In the genomic region with DNA sequence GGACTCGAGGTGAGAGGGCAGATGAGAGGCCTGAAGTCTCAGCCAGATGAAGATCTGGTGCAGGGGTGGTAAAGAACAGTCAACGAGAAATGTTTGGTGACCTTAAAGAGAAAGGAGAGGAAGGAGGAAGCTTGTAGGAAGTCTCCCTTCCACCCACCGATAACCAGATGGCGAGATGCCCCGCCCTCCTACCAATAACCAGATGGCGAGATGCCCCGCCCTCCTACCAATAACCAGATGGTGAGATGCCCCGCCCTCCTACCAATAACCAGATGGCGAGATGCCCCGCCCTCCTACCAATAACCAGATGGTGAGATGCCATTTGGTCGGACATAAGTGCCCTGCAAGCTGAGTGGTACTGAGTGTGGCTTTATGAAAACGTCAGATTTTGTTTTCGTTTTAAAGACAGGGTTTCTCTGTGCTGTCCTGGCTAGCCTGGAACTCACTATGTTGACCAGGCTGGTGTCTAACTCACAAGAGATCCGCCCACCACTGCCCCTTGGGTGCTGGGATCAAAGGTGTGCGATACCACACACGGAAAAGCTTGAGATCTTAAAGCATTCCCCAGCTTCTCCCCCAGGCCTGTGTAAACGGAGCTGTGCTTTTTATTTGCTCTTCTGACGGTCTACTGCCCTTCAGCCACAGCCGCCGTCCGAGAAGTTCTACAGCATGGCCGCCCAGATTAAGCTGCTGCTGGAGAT, we compare ENCODE assay signal across 8 mouse cellular contexts. TPM values are rescaled to one million over a fixed set of nuclear protein-coding genes. Genes with fewer than 3 reads are reported as not detected.
DNase-seq lines count a peak whose midpoint lies in the region; ATAC-seq and TF ChIP-seq lines count a peak whose summit lies in the region.
"Had no signal": no experiment of that assay in that cellular context is flagged by ENCODE, and none has a peak within 500 bp of the region (broad histone marks: within the 10 kb centered on the region; RNA-seq: fewer than 3 reads in every experiment).

No protein-coding gene starts in this region.

- no peak for TF ChIP-seq POLR2A in ES-Bruce4 (IDR thresholded peaks at IDR 0.05; ENCODE audit: insufficient read depth, low read length)
- TF ChIP-seq POLR2A in brain, embryonic 14.5 days (IDR thresholded peaks at IDR 0.05; ENCODE audit: borderline replicate concordance, extremely low read depth, insufficient read depth, insufficient read length, poor library complexity, severe bottlenecking), result no peak

- no peak for TF ChIP-seq CTCF in ES-Bruce4 (IDR thresholded peaks at IDR 0.05; ENCODE audit: low read depth, low read length)
- TF ChIP-seq CTCF in brain, embryonic 14.5 days (IDR thresholded peaks at IDR 0.05; ENCODE audit: borderline replicate concordance, extremely low read depth, insufficient read depth, insufficient read length), result no peak

- peak overlapping the region; percentile 48 for H3K27ac ChIP-seq in ES-Bruce4 (ENCODE audit: insufficient read depth, low read length)

- H3K9ac ChIP-seq in ES-Bruce4 (ENCODE audit: low read depth, poor library complexity, severe bottlenecking), result peak overlapping the region; percentile 28

- peak; percentile 63 for DNase-seq in brain, embryonic 14.5 days (ENCODE audit: low read depth)
- DNase-seq in right cerebral cortex, adult 2 months (ENCODE audit: low spot score in 2 of 2), result no peak
- no peak for DNase-seq in adrenal gland, postnatal 14 days
- no peak for DNase-seq in heart, adult 18-20 months

- H3K4me3 ChIP-seq in ES-Bruce4 (ENCODE audit: low read depth, low read length), result peak overlapping the region; percentile 29

- peak; percentile 57 for ATAC-seq in granulocyte monocyte progenitor cell, adult 5-6 weeks (replicated peaks; ENCODE audit: poor library complexity, severe bottlenecking)
- peak; percentile 42 for ATAC-seq in megakaryocyte progenitor cell, adult 5-6 weeks (replicated peaks; ENCODE audit: poor library complexity)

- peaks cover 4% of the 10 kb centered on the region for H3K4me1 ChIP-seq in ES-Bruce4 (ENCODE audit: control insufficient read depth, insufficient read depth, low read length)

- no peaks in the 10 kb centered on the region for H3K9me3 ChIP-seq in ES-Bruce4 (replicated peaks; ENCODE audit: control insufficient read depth, insufficient read depth, low read length, poor library complexity, severe bottlenecking)
- H3K9me3 ChIP-seq: megakaryocyte, embryonic 14.5 days had no signal

- no peaks in the 10 kb centered on the region for H3K27me3 ChIP-seq in ES-Bruce4 (ENCODE audit: control insufficient read depth, insufficient read depth, low read length, poor library complexity, severe bottlenecking)

- 0 out of 2 replicates have a peak, but pooled peaks have one; percentile 31 for TF ChIP-seq EP300 in ES-Bruce4 (IDR thresholded peaks at IDR 0.05; ENCODE audit: insufficient read depth, low read depth, low read length)

- peaks cover 19% of the 10 kb centered on the region for H3K36me3 ChIP-seq in ES-Bruce4 (ENCODE audit: control insufficient read depth, insufficient read depth, low read length, poor library complexity, severe bottlenecking)

RNA-seq across cellular contexts. Expression of a gene that starts 1.5 kb away (rescaled TPM):
- 7.4 and 13.5 TPM in 2 replicates for polyA plus RNA-seq in ES-Bruce4 (2011; ENCODE audit: insufficient read depth, insufficient read length, low read depth, missing spikeins)
- polyA plus RNA-seq in brain, embryonic 14.5 days (2012; rRNA removed), result 22.1 and 24.3 TPM in 2 replicates
- 24.8 and 37.0 TPM in 2 replicates for total RNA-seq in granulocyte monocyte progenitor cell, adult 5-6 weeks (2014; fragmentation: Nextera tagmentation)
- total RNA-seq in granulocyte monocyte progenitor cell, adult 5-6 weeks (2017), result 30.5 and 36.9 TPM in 2 replicates
- 25.6 and 30.9 TPM in 2 replicates for total RNA-seq in megakaryocyte progenitor cell, adult 5-6 weeks (2015)
- total RNA-seq in megakaryocyte progenitor cell, adult 5-6 weeks (2017), result 30.9 and 32.6 TPM in 2 replicates
- total RNA-seq in adrenal gland, postnatal 14 days (2021), result 13.7 and 17.5 TPM in 2 replicates
- 1 to 10 TPM; 3.3 to 4.8 TPM for total RNA-seq in heart, adult 18-20 months (2021)

RNA-seq across cellular contexts. Expression of a gene that starts 2.4 kb away (rescaled TPM):
- polyA plus RNA-seq in ES-Bruce4 (2011; ENCODE audit: insufficient read depth, insufficient read length, low read depth, missing spikeins), result 15.6 and 20.6 TPM in 2 replicates
- polyA plus RNA-seq in brain, embryonic 14.5 days (2012; rRNA removed), result 53.0 and 59.8 TPM in 2 replicates
- total RNA-seq in granulocyte monocyte progenitor cell, adult 5-6 weeks (2014; fragmentation: Nextera tagmentation), result 39.1 and 63.6 TPM in 2 replicates
- total RNA-seq in granulocyte monocyte progenitor cell, adult 5-6 weeks (2017), result 11.3 and 22.8 TPM in 2 replicates
- total RNA-seq in megakaryocyte progenitor cell, adult 5-6 weeks (2015), result 26.0 and 29.0 TPM in 2 replicates
- total RNA-seq in megakaryocyte progenitor cell, adult 5-6 weeks (2017), result 13.7 and 13.9 TPM in 2 replicates
- 30.8 and 31.9 TPM in 2 replicates for total RNA-seq in adrenal gland, postnatal 14 days (2021)
- total RNA-seq in heart, adult 18-20 months (2021), result 10 to 100 TPM; 17.3 to 19.8 TPM

RNA-seq across cellular contexts. Expression of a gene that starts 32.2 kb away (rescaled TPM):
- polyA plus RNA-seq in ES-Bruce4 (2011; ENCODE audit: insufficient read depth, insufficient read length, low read depth, missing spikeins), result 0.57 TPM in 1 of 2 replicates, not detected in the other
- polyA plus RNA-seq in brain, embryonic 14.5 days (2012; rRNA removed), result 29.0 and 67.3 TPM in 2 replicates
- total RNA-seq in granulocyte monocyte progenitor cell, adult 5-6 weeks (2014; fragmentation: Nextera tagmentation), result 0.13 and 1.2 TPM in 2 replicates
- total RNA-seq in granulocyte monocyte progenitor cell, adult 5-6 weeks (2017), result not detected in 2 replicates
- total RNA-seq in megakaryocyte progenitor cell, adult 5-6 weeks (2015), result 0.35 and 0.46 TPM in 2 replicates
- total RNA-seq in megakaryocyte progenitor cell, adult 5-6 weeks (2017), result 1.6 TPM in 1 of 2 replicates, not detected in the other
- 2.4 and 2.6 TPM in 2 replicates for total RNA-seq in adrenal gland, postnatal 14 days (2021)
- total RNA-seq in heart, adult 18-20 months (2021), result not detected

RNA-seq across cellular contexts. Expression of a gene that starts 32.6 kb away (rescaled TPM):
- 22.8 and 23.4 TPM in 2 replicates for polyA plus RNA-seq in ES-Bruce4 (2011; ENCODE audit: insufficient read depth, insufficient read length, low read depth, missing spikeins)
- 30.2 and 37.4 TPM in 2 replicates for polyA plus RNA-seq in brain, embryonic 14.5 days (2012; rRNA removed)
- total RNA-seq in granulocyte monocyte progenitor cell, adult 5-6 weeks (2014; fragmentation: Nextera tagmentation), result 14.4 and 15.6 TPM in 2 replicates
- 17.6 and 25.0 TPM in 2 replicates for total RNA-seq in granulocyte monocyte progenitor cell, adult 5-6 weeks (2017)
- total RNA-seq in megakaryocyte progenitor cell, adult 5-6 weeks (2015), result 12.3 and 13.7 TPM in 2 replicates
- total RNA-seq in megakaryocyte progenitor cell, adult 5-6 weeks (2017), result 16.0 and 20.0 TPM in 2 replicates
- total RNA-seq in adrenal gland, postnatal 14 days (2021), result 25.7 and 28.5 TPM in 2 replicates
- 10 to 100 TPM; 16.0 to 16.7 TPM for total RNA-seq in heart, adult 18-20 months (2021)

RNA-seq across cellular contexts. Expression of a gene that starts 32.9 kb away (rescaled TPM):
- polyA plus RNA-seq in ES-Bruce4 (2011; ENCODE audit: insufficient read depth, insufficient read length, low read depth, missing spikeins), result 24.3 and 29.0 TPM in 2 replicates
- 31.4 and 34.3 TPM in 2 replicates for polyA plus RNA-seq in brain, embryonic 14.5 days (2012; rRNA removed)
- 10.4 and 28.3 TPM in 2 replicates for total RNA-seq in granulocyte monocyte progenitor cell, adult 5-6 weeks (2014; fragmentation: Nextera tagmentation)
- 6.4 and 19.0 TPM in 2 replicates for total RNA-seq in granulocyte monocyte progenitor cell, adult 5-6 weeks (2017)
- 8.8 and 10.9 TPM in 2 replicates for total RNA-seq in megakaryocyte progenitor cell, adult 5-6 weeks (2015)
- total RNA-seq in megakaryocyte progenitor cell, adult 5-6 weeks (2017), result 16.9 and 17.3 TPM in 2 replicates
- 15.9 and 18.2 TPM in 2 replicates for total RNA-seq in adrenal gland, postnatal 14 days (2021)
- total RNA-seq in heart, adult 18-20 months (2021), result 1 to 10 TPM; 7.0 to 7.8 TPM
